Mouse (Mus musculus) yolk sac, embryonic 10.5 days (tissue): ENCODE data around the gene Eif4g3.

Experiments used
- DNase-seq: peaks from one replicate; pipeline ENCODE4 v3.0.0-alpha.2; 2017; ENCODE audit warnings: low spot score

Eif4g3 gene

GRCm38 (mm10) chr4:138102413-138102812 is 109.6 kb downstream of the Eif4g3 start:
- DNase-seq, result peak; percentile 63

GRCm38 (mm10) chr4:138104967-138105366 is 112.1 kb downstream of the Eif4g3 start:
- no peak for DNase-seq

GRCm38 (mm10) chr4:138107441-138108409 is 114.9 kb downstream of the Eif4g3 start:
- DNase-seq, result peak; percentile 67

- no peak for DNase-seq
Observed at GRCm38 (mm10) chr4:138108541-138108940, 115.7 kb downstream of the Eif4g3 start.

GRCm38 (mm10) chr4:138109332-138109731 is 116.5 kb downstream of the Eif4g3 start:
- DNase-seq, result peak; percentile 17

GRCm38 (mm10) chr4:138111858-138112257 is 119.0 kb downstream of the Eif4g3 start:
- no peak for DNase-seq

GRCm38 (mm10) chr4:138119740-138120139 is 126.9 kb downstream of the Eif4g3 start:
- no peak for DNase-seq

GRCm38 (mm10) chr4:138124046-138124445 is 131.2 kb downstream of the Eif4g3 start:
- DNase-seq, result no peak

GRCm38 (mm10) chr4:138127371-138127770 is 134.5 kb downstream of the Eif4g3 start:
- no peak for DNase-seq

- DNase-seq, result no peak
Observed at GRCm38 (mm10) chr4:138127781-138128180, 135.0 kb downstream of the Eif4g3 start.

GRCm38 (mm10) chr4:138130149-138130548 is 137.3 kb downstream of the Eif4g3 start:
- DNase-seq, result no peak

GRCm38 (mm10) chr4:138131226-138131625 is 138.4 kb downstream of the Eif4g3 start:
- DNase-seq, result no peak

- no peak for DNase-seq
Observed at GRCm38 (mm10) chr4:138131716-138132115, 138.9 kb downstream of the Eif4g3 start.

- no peak for DNase-seq
Observed at GRCm38 (mm10) chr4:138133360-138133759, 140.5 kb downstream of the Eif4g3 start.

- DNase-seq, result no peak
Observed at GRCm38 (mm10) chr4:138137336-138137735, 144.5 kb downstream of the Eif4g3 start.

- DNase-seq, result no peak
Observed at GRCm38 (mm10) chr4:138137804-138138203, 145.0 kb downstream of the Eif4g3 start.

GRCm38 (mm10) chr4:138138219-138138618 is 145.4 kb downstream of the Eif4g3 start:
- no peak for DNase-seq

- DNase-seq, result no peak
Observed at GRCm38 (mm10) chr4:138141358-138141757, 148.5 kb downstream of the Eif4g3 start.

- no peak for DNase-seq
Observed at GRCm38 (mm10) chr4:138147176-138147575, 154.4 kb downstream of the Eif4g3 start.

GRCm38 (mm10) chr4:138149977-138150376 is 157.2 kb downstream of the Eif4g3 start:
- peak; percentile 75 for DNase-seq

- no peak for DNase-seq
Observed at GRCm38 (mm10) chr4:138151226-138151625, 158.4 kb downstream of the Eif4g3 start.

- no peak for DNase-seq
Observed at GRCm38 (mm10) chr4:138153980-138154379, 161.2 kb downstream of the Eif4g3 start.

GRCm38 (mm10) chr4:138160918-138161317 is 168.1 kb downstream of the Eif4g3 start:
- no peak for DNase-seq

- no peak for DNase-seq
Observed at GRCm38 (mm10) chr4:138161550-138161949, 168.7 kb downstream of the Eif4g3 start.
